Comparison of ENCODE assay signal across 9 mouse cellular contexts in genomic region chr13:95746509-95746908, GRCm38 (mm10). TPM values are rescaled to one million over a fixed set of nuclear protein-coding genes. Genes with fewer than 3 reads are reported as not detected.
DNase-seq lines count a peak whose midpoint lies in the region; ATAC-seq and TF ChIP-seq lines count a peak whose summit lies in the region.
"Had no signal": no experiment of that assay in that cellular context is flagged by ENCODE, and none has a peak within 500 bp of the region (broad histone marks: within the 10 kb centered on the region; RNA-seq: fewer than 3 reads in every experiment).

No protein-coding gene starts in this region.

- no peaks in the 10 kb centered on the region for H3K36me3 ChIP-seq in intestine, embryonic 15.5 days
- H3K36me3 ChIP-seq in liver, adult 2 months (ENCODE audit: control insufficient read depth, insufficient read depth, low read length) = peaks cover 39% of the 10 kb centered on the region
- peaks cover 8% of the 10 kb centered on the region; the same call in 1 of the 2 replicates for H3K36me3 ChIP-seq in thymus, adult 2 months (ENCODE audit: control insufficient read depth, insufficient read depth, low read length)

- no peaks in the 10 kb centered on the region for H3K9me3 ChIP-seq in intestine, embryonic 15.5 days

- H3K9ac ChIP-seq in intestine, embryonic 15.5 days = no peak overlapping the region
- H3K9ac ChIP-seq in liver, adult 2 months (ENCODE audit: low read depth, low read length) = no peak overlapping the region

- H3K4me3 ChIP-seq in intestine, embryonic 15.5 days (replicated peaks) = no peak overlapping the region
- no peak overlapping the region for H3K4me3 ChIP-seq in liver, adult 2 months (ENCODE audit: insufficient read depth, low read depth, low read length)
- H3K4me3 ChIP-seq in thymus, adult 2 months (ENCODE audit: control insufficient read depth, insufficient read depth, low read length) = no peak overlapping the region
- H3K4me3 ChIP-seq: erythroblast, embryonic 14.5 days had no signal

- H3K4me1 ChIP-seq in intestine, embryonic 15.5 days (replicated peaks) = peaks cover 13% of the 10 kb centered on the region; the same call in 1 of the 2 replicates
- no peaks in the 10 kb centered on the region for H3K4me1 ChIP-seq in liver, adult 2 months (ENCODE audit: control insufficient read depth, insufficient read depth, low read length)
- no peaks in the 10 kb centered on the region for H3K4me1 ChIP-seq in thymus, adult 2 months (replicated peaks; ENCODE audit: control insufficient read depth, insufficient read depth, low read length)

- H3K79me2 ChIP-seq in liver, adult 2 months (ENCODE audit: control insufficient read depth, insufficient read depth, low read length) = no peaks in the 10 kb centered on the region

- WGBS in intestine, embryonic 15.5 days = 8% methylated on average over 6 of the region's 6 CpGs
- 39% methylated on average over 6 of the region's 6 CpGs for WGBS in liver, adult 2 months
- 12% methylated on average over 6 of the region's 6 CpGs for WGBS in thymus, adult 2 months

- H3K4me2 ChIP-seq in intestine, embryonic 15.5 days (replicated peaks) = no peak overlapping the region

- no peak for TF ChIP-seq POLR2A in brain, embryonic 14.5 days (IDR thresholded peaks at IDR 0.05; ENCODE audit: borderline replicate concordance, extremely low read depth, insufficient read depth, insufficient read length, poor library complexity, severe bottlenecking)
- no peak for TF ChIP-seq POLR2A in liver, adult 2 months (IDR thresholded peaks at IDR 0.05; ENCODE audit: extremely low read depth, insufficient read depth, low read length)
- TF ChIP-seq POLR2A in thymus, adult 2 months (IDR thresholded peaks at IDR 0.05; ENCODE audit: control insufficient read depth, extremely low read depth, insufficient read depth, low read length, poor library complexity) = no peak

- ATAC-seq in erythroid progenitor cell, adult 5-6 weeks (replicated peaks; ENCODE audit: low FRiP score, poor library complexity, severe bottlenecking) = peak; percentile 72
- 0 out of 2 replicates have a peak, but pooled peaks have one; percentile 64 for ATAC-seq in intestine, embryonic 15.5 days

- peak; percentile 26 to 39 for DNase-seq in left cerebral cortex, adult 18-20 months (ENCODE audit: low spot score in 2 of 2)
- no peak for DNase-seq in left cerebral cortex, adult 11 months (ENCODE audit: low spot score)
- peak; percentile 65 for DNase-seq in brain, embryonic 14.5 days (ENCODE audit: low read depth)
- DNase-seq in liver, adult 2 months (ENCODE audit: extremely low read depth, low read depth, low spot score) = no peak
- DNase-seq in natural killer cell, adult 2 months (ENCODE audit: low spot score in 2 of 2) = peak; percentile 24 to 50
- peak; percentile 73 for DNase-seq in thymus, adult 2 months

- H3K27me3 ChIP-seq in intestine, embryonic 15.5 days (replicated peaks) = no peaks in the 10 kb centered on the region
- H3K27me3 ChIP-seq in liver, adult 2 months (ENCODE audit: control insufficient read depth, insufficient read depth, low read length) = no peaks in the 10 kb centered on the region
- H3K27me3 ChIP-seq in thymus, adult 2 months (ENCODE audit: control insufficient read depth, insufficient read depth, low read length) = no peaks in the 10 kb centered on the region

- peak; percentile 91 for TF ChIP-seq CTCF in brain, embryonic 14.5 days (IDR thresholded peaks at IDR 0.05; ENCODE audit: borderline replicate concordance, extremely low read depth, insufficient read depth, insufficient read length)
- TF ChIP-seq CTCF in liver, adult 2 months (IDR thresholded peaks at IDR 0.05; ENCODE audit: low read depth, low read length) = peak; percentile 72
- peak; percentile 86 for TF ChIP-seq CTCF in thymus, adult 2 months (IDR thresholded peaks at IDR 0.05; ENCODE audit: borderline replicate concordance, control insufficient read depth, extremely low read depth, insufficient read depth, low read length, poor library complexity)

- H3K27ac ChIP-seq in intestine, embryonic 15.5 days = 0 out of 2 replicates have a peak overlapping the region, but pooled peaks have one; percentile 44
- H3K27ac ChIP-seq in liver, adult 2 months (replicated peaks; ENCODE audit: insufficient read depth, low read depth, low read length) = no peak overlapping the region
- H3K27ac ChIP-seq in thymus, adult 2 months (ENCODE audit: control insufficient read depth, insufficient read depth, low read length) = no peak overlapping the region

RNA-seq across cellular contexts. Expression of gene F2rl2, which starts 49.9 kb away (rescaled TPM):
- total RNA-seq in left cerebral cortex, adult 18-20 months (2021) = 1 to 10 TPM in 1 of 2 experiments, under 1 TPM in 1; 0.88 to 1.9 TPM
- 0.53 and 0.88 TPM in 2 replicates for polyA plus RNA-seq in brain, embryonic 14.5 days (2012; rRNA removed)
- total RNA-seq in erythroid progenitor cell, adult 5-6 weeks (2015; ENCODE audit: low replicate concordance) = 2.1 TPM in 1 of 2 replicates, not detected in the other
- total RNA-seq in erythroid progenitor cell, adult 5-6 weeks (2017; ENCODE audit: low replicate concordance) = 0.15 TPM in 1 of 2 replicates, not detected in the other
- 0.44 and 0.58 TPM in 2 replicates for polyA plus RNA-seq in intestine, embryonic 15.5 days (2015; fragmentation: Nextera tagmentation; extraction: Ambion mirVana)
- 0.07 TPM in 1 of 2 replicates, not detected in the other for total RNA-seq in liver, adult 2 months (2014; rRNA removed)
- 0.06 and 0.15 TPM in 2 replicates for polyA plus RNA-seq in liver, adult 2 months (2012; rRNA removed)
- polyA plus RNA-seq in thymus, adult 2 months (2012; rRNA removed) = 2.1 and 2.4 TPM in 2 replicates
- polyA plus RNA-seq: erythroblast, embryonic 14.5 days had no signal

Comparison
In these comparisons a context has a peak if more than half of its experiments do, and no peak if none do; other contexts are left out.
1. DNase-seq: peak in left cerebral cortex, adult 18-20 months (2 of 2), brain, embryonic 14.5 days (single experiment), natural killer cell, adult 2 months (2 of 2) and thymus, adult 2 months (single experiment); none in left cerebral cortex, adult 11 months (single experiment) and liver, adult 2 months (single experiment).
2. Peak in every context shown above with its lines, with median percentiles within 50 percentile points of each other: CTCF ChIP-seq.